Mouse (Mus musculus): ENCODE results near the gene Plxnc1. TPM values are rescaled to one million over a fixed set of nuclear protein-coding genes. Genes with fewer than 3 reads are reported as not detected.

The Plxnc1 gene
- polyA plus RNA-seq, 1 experiment from 2014 or later = 1.9 TPM

- ChIA-PET CTCF (no interaction called here), POLR2A (no interaction called here)
- peaks cover 4% of the 10 kb centered on the region for H3K27me3 ChIP-seq
- ATAC-seq (no peak), DNase-seq (ENCODE audit: low read depth, low spot score) (no peak)
- TF ChIP-seq CTCF (IDR thresholded peaks at IDR 0.05) = no peak
- in situ Hi-C loops (cut with MboI; ENCODE audit: low pct_unique_long_range_greater_than_20kb) = no loop called here
Observed at GRCm38 (mm10) chr10:94849360-94849759, 95.3 kb downstream of the Plxnc1 start.

- H3K27me3 ChIP-seq = peaks cover 4% of the 10 kb centered on the region
- CTCF ChIA-PET = no interaction called here
- in situ Hi-C loops (cut with MboI; ENCODE audit: low pct_unique_long_range_greater_than_20kb) = no loop called here
- no peak for ATAC-seq
- no peak for TF ChIP-seq CTCF (IDR thresholded peaks at IDR 0.05)
- POLR2A ChIA-PET = no interaction called here
- no peak for DNase-seq (ENCODE audit: low read depth, low spot score)
Observed at GRCm38 (mm10) chr10:94848344-94848743, 96.3 kb downstream of the Plxnc1 start.

- peaks cover 4% of the 10 kb centered on the region for H3K27me3 ChIP-seq
- no peak for DNase-seq (ENCODE audit: low read depth, low spot score)
- POLR2A ChIA-PET = no interaction called here
- in situ Hi-C loops (cut with MboI; ENCODE audit: low pct_unique_long_range_greater_than_20kb) = no loop called here
- no peak for ATAC-seq
- CTCF ChIA-PET = no interaction called here
- TF ChIP-seq CTCF (IDR thresholded peaks at IDR 0.05) = no peak
Observed at GRCm38 (mm10) chr10:94846501-94847105, 98.0 kb downstream of the Plxnc1 start.

- ATAC-seq = no peak
- TF ChIP-seq CTCF (IDR thresholded peaks at IDR 0.05) = no peak
- no peak for DNase-seq (ENCODE audit: low read depth, low spot score)
- in situ Hi-C loops (cut with MboI; ENCODE audit: low pct_unique_long_range_greater_than_20kb) = no loop called here
- CTCF ChIA-PET = no interaction called here
- POLR2A ChIA-PET = no interaction called here
- H3K27me3 ChIP-seq = peaks cover 4% of the 10 kb centered on the region
Observed at GRCm38 (mm10) chr10:94844692-94845091, 99.9 kb downstream of the Plxnc1 start.

- in situ Hi-C loops (cut with MboI; ENCODE audit: low pct_unique_long_range_greater_than_20kb) = no loop called here
- no peak for TF ChIP-seq CTCF (IDR thresholded peaks at IDR 0.05)
- ATAC-seq (no peak), DNase-seq (ENCODE audit: low read depth, low spot score) (no peak)
- POLR2A ChIA-PET = no interaction called here
- CTCF ChIA-PET = no interaction called here
- H3K27me3 ChIP-seq = no peaks in the 10 kb centered on the region
Observed at GRCm38 (mm10) chr10:94835874-94836273, 108.8 kb downstream of the Plxnc1 start.

- no peak for DNase-seq (ENCODE audit: low read depth, low spot score)
- no peaks in the 10 kb centered on the region for H3K27me3 ChIP-seq
- CTCF ChIA-PET = no interaction called here
- in situ Hi-C loops (cut with MboI; ENCODE audit: low pct_unique_long_range_greater_than_20kb) = no loop called here
- POLR2A ChIA-PET = interaction anchor here (0.6 kb wide), 1 partner anchor 100 kb away, joined by 3 read pairs; no protein-coding TSS in a partner anchor
- TF ChIP-seq CTCF (IDR thresholded peaks at IDR 0.05) = no peak
- no peak for ATAC-seq
Observed at GRCm38 (mm10) chr10:94829407-94829806, 115.2 kb downstream of the Plxnc1 start.

- TF ChIP-seq CTCF (IDR thresholded peaks at IDR 0.05) = no peak
- ATAC-seq (no peak), DNase-seq (ENCODE audit: low read depth, low spot score) (no peak)
- in situ Hi-C loops (cut with MboI; ENCODE audit: low pct_unique_long_range_greater_than_20kb) = no loop called here
- ChIA-PET CTCF (no interaction called here), POLR2A (no interaction called here)
- no peaks in the 10 kb centered on the region for H3K27me3 ChIP-seq
Observed at GRCm38 (mm10) chr10:94828734-94829230, 115.9 kb downstream of the Plxnc1 start.

GRCm38 (mm10) chr10:94827890-94828733 is 116.5 kb downstream of the Plxnc1 start:
- CTCF ChIA-PET = no interaction called here
- ATAC-seq (no peak), DNase-seq (ENCODE audit: low read depth, low spot score) (no peak)
- H3K27me3 ChIP-seq = no peaks in the 10 kb centered on the region
- TF ChIP-seq CTCF (IDR thresholded peaks at IDR 0.05) = no peak
- in situ Hi-C loops (cut with MboI; ENCODE audit: low pct_unique_long_range_greater_than_20kb) = no loop called here
- POLR2A ChIA-PET = no interaction called here

GRCm38 (mm10) chr10:94827325-94827724 is 117.3 kb downstream of the Plxnc1 start:
- no peak for TF ChIP-seq CTCF (IDR thresholded peaks at IDR 0.05)
- DNase-seq (ENCODE audit: low read depth, low spot score) (no peak), ATAC-seq (no peak)
- POLR2A ChIA-PET = no interaction called here
- CTCF ChIA-PET = no interaction called here
- H3K27me3 ChIP-seq = no peaks in the 10 kb centered on the region
- in situ Hi-C loops (cut with MboI; ENCODE audit: low pct_unique_long_range_greater_than_20kb) = no loop called here

- ATAC-seq = peak; percentile 6
- no peaks in the 10 kb centered on the region for H3K27me3 ChIP-seq
- in situ Hi-C loops (cut with MboI; ENCODE audit: low pct_unique_long_range_greater_than_20kb) = no loop called here
- DNase-seq (ENCODE audit: low read depth, low spot score) = no peak
- ChIA-PET POLR2A (interaction anchor here (0.6 to 1.3 kb wide), 2 partner anchors 92 to 120 kb away, joined by 3 to 4 read pairs; no protein-coding TSS in a partner anchor), CTCF (no interaction called here)
- no peak for TF ChIP-seq CTCF (IDR thresholded peaks at IDR 0.05)
Observed at GRCm38 (mm10) chr10:94826436-94826835, 118.2 kb downstream of the Plxnc1 start.

GRCm38 (mm10) chr10:94825951-94826350 is 118.7 kb downstream of the Plxnc1 start:
- CTCF ChIA-PET = no interaction called here
- TF ChIP-seq CTCF (IDR thresholded peaks at IDR 0.05) = no peak
- in situ Hi-C loops (cut with MboI; ENCODE audit: low pct_unique_long_range_greater_than_20kb) = no loop called here
- POLR2A ChIA-PET = interaction anchor here (0.6 to 1.3 kb wide), 2 partner anchors 92 to 119 kb away, joined by 3 to 4 read pairs; no protein-coding TSS in a partner anchor
- ATAC-seq (peak; percentile 88), DNase-seq (ENCODE audit: low read depth, low spot score) (peak; percentile 62)
- no peaks in the 10 kb centered on the region for H3K27me3 ChIP-seq
